Mouse (Mus musculus): ENCODE data around the gene Wdhd1. TPM values are rescaled to one million over a fixed set of nuclear protein-coding genes. Genes with fewer than 3 reads are reported as not detected.

The Wdhd1 gene
- polyA plus RNA-seq, 1 experiment from 2014 or later: 14.5 TPM

DNA sequence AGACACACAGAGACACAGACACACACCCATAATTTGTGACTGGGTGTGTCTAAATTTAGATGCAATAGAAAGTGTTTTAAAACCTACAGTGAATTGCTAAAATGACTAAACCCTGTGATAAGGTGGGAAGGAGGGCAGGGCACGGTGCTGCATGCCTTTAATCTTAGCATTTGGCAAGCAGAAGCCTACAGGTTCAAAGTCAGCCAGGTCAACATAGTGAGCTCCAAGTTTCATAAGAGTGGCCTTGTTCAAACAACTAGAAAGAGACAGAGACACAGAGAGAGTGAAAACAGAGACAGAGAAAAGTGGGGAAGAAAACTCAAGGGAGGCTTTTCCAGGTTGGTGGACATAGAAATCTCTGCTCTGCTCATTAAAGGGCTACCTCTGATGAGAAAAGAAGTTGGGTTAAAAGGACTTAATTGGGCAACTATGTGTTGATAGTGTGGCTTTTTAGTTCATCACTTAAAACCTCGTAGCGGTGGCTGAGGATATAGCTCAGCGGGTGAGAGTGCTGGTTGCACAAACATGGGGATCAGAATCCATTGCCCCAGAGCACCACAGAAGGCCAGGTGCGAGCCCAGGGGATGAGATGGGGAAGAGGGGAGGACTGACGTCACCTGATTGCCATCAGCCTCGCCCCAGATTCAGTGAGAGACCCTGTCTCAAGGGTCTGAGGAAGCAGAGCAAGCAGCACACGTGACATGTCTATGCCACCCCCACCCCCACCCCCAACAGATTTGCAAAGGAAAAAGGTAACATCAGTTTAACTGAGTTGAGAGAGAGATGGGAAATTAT, 56.2 kb downstream of the Wdhd1 start:
- Histone ChIP-seq H3K9me3 (replicated peaks; ENCODE audit: control insufficient read depth, low read length, poor library complexity, severe bottlenecking) (no peaks in the 10 kb centered on the region), H3K4me1 (ENCODE audit: control insufficient read depth, insufficient read depth, low read length) (no peaks in the 10 kb centered on the region), H3K36me3 (ENCODE audit: control insufficient read depth, insufficient read depth, low read length) (no peaks in the 10 kb centered on the region), H3K27me3 (ENCODE audit: control insufficient read depth, insufficient read depth, low read depth, low read length) (no peaks in the 10 kb centered on the region), H3K9ac (ENCODE audit: low read depth, low read length) (no peak overlapping the region), H3K4me2 (ENCODE audit: low read length) (no peak overlapping the region), H3K27ac (ENCODE audit: low read length) (no peak overlapping the region), H3K4me3 (ENCODE audit: low read depth, low read length) (no peak overlapping the region)
- ATAC-seq: no peak
- WGBS: 88% methylated on average over 8 of the region's 8 CpGs

DNA sequence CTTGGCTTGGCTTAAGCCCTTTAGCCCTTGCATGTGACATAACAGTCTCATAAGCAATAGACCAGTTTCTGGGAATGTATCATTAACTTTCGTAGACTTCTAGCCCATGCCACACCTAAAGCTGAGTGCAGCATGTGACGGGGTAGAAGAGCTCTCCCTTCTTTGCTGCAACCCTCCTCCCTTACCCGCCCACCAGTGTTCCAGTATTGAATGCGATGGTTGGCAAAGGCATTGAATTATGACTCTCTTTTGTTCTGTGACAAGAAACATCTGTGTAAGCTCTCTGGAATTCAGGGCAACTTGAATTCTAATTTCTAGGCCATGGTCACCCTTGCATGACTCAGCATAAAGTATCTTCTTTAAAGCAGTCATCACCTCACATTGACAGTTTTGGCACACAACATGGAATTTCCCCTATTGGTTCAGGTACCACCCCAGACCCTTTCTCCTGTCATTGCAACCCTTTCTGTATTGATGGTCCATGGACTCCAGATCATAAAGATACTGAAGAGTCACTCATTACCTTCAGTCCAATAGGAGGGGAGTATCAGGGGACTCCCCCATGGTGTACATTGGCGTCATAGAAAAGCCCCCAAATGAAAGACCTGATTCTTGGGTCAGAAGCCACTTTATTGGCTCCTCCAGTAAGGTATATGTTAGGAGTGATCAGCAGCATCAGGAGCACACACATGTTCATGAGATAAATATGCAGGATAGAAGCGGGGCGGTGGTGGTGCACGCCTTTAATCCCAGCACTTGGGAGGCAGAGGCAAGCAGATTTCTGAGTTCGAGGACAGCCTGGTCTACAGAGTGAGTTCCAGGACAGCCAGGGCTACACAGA, 57.7 kb downstream of the Wdhd1 start:
- Histone ChIP-seq H3K27ac (ENCODE audit: low read length) (no peak overlapping the region), H3K36me3 (ENCODE audit: control insufficient read depth, insufficient read depth, low read length) (no peaks in the 10 kb centered on the region), H3K9ac (ENCODE audit: low read depth, low read length) (no peak overlapping the region), H3K27me3 (ENCODE audit: control insufficient read depth, insufficient read depth, low read depth, low read length) (no peaks in the 10 kb centered on the region), H3K4me2 (ENCODE audit: low read length) (no peak overlapping the region), H3K9me3 (replicated peaks; ENCODE audit: control insufficient read depth, low read length, poor library complexity, severe bottlenecking) (no peaks in the 10 kb centered on the region), H3K4me3 (ENCODE audit: low read depth, low read length) (no peak overlapping the region), H3K4me1 (ENCODE audit: control insufficient read depth, insufficient read depth, low read length) (no peaks in the 10 kb centered on the region)
- 88% methylated on average over 9 of the region's 9 CpGs for WGBS
- ATAC-seq: no peak

DNA sequence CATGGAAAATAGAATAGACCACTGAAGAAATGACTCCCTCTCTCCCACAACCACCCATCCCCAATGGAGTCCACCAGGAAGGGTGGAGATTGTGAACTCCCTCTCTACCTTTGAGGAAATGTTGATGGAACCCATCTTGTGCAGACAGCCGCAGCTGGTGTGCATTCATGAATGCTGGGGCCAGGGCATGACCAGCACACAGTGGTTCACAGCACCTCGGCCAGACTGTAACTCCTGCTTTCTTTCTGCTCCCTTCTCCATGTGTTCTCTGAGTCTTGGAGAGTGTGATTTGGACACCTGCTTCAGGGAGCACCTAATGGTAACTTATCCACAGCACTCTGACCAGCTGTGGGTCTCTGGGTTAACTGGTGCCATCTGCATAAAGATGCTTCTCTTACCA, 60.1 kb downstream of the Wdhd1 start:
- H3K27me3 ChIP-seq (ENCODE audit: control insufficient read depth, insufficient read depth, low read depth, low read length): no peaks in the 10 kb centered on the region
- H3K4me2 ChIP-seq (ENCODE audit: low read length): no peak overlapping the region
- H3K4me1 ChIP-seq (ENCODE audit: control insufficient read depth, insufficient read depth, low read length): no peaks in the 10 kb centered on the region
- 91% methylated on average over 2 of the region's 2 CpGs for WGBS
- no peaks in the 10 kb centered on the region for H3K36me3 ChIP-seq (ENCODE audit: control insufficient read depth, insufficient read depth, low read length)
- H3K27ac ChIP-seq (ENCODE audit: low read length): no peak overlapping the region
- H3K9me3 ChIP-seq (replicated peaks; ENCODE audit: control insufficient read depth, low read length, poor library complexity, severe bottlenecking): no peaks in the 10 kb centered on the region
- H3K4me3 ChIP-seq (ENCODE audit: low read depth, low read length): no peak overlapping the region
- no peak overlapping the region for H3K9ac ChIP-seq (ENCODE audit: low read depth, low read length)
- no peak for ATAC-seq

GRCm38 (mm10) chr14:47214367-47214766, 62.3 kb downstream of the Wdhd1 start:
- Histone ChIP-seq H3K27me3 (ENCODE audit: control insufficient read depth, insufficient read depth, low read depth, low read length) (no peaks in the 10 kb centered on the region), H3K4me1 (ENCODE audit: control insufficient read depth, insufficient read depth, low read length) (no peaks in the 10 kb centered on the region), H3K27ac (ENCODE audit: low read length) (no peak overlapping the region), H3K4me3 (ENCODE audit: low read depth, low read length) (no peak overlapping the region), H3K36me3 (ENCODE audit: control insufficient read depth, insufficient read depth, low read length) (no peaks in the 10 kb centered on the region), H3K4me2 (ENCODE audit: low read length) (no peak overlapping the region), H3K9ac (ENCODE audit: low read depth, low read length) (no peak overlapping the region), H3K9me3 (replicated peaks; ENCODE audit: control insufficient read depth, low read length, poor library complexity, severe bottlenecking) (no peaks in the 10 kb centered on the region)
- ATAC-seq: no peak
- 88% methylated on average over 5 of the region's 5 CpGs for WGBS

DNA sequence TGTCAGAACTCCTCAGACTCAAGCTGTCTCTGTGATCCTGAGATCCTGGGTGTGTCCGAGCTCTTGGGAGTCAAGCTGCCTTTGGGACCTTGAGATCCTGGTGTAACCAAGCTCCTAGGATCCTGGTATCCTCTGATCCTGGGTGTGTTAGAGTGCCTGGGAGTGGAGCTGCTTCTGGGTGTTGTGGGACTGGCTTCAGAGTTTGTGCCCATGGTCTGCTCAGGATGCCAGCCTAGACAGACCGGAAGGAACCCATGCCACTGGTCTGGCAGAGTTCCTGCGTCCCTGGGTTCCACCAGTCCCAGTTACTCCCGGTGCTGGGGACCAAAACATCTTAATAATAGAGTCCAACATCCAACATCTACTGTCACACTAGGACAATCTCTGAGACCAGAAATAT, 63.4 kb downstream of the Wdhd1 start:
- ATAC-seq: no peak
- H3K9ac ChIP-seq (ENCODE audit: low read depth, low read length): no peak overlapping the region
- no peaks in the 10 kb centered on the region for H3K4me1 ChIP-seq (ENCODE audit: control insufficient read depth, insufficient read depth, low read length)
- H3K27me3 ChIP-seq (ENCODE audit: control insufficient read depth, insufficient read depth, low read depth, low read length): no peaks in the 10 kb centered on the region
- no peak overlapping the region for H3K27ac ChIP-seq (ENCODE audit: low read length)
- no peaks in the 10 kb centered on the region for H3K9me3 ChIP-seq (replicated peaks; ENCODE audit: control insufficient read depth, low read length, poor library complexity, severe bottlenecking)
- no peak overlapping the region for H3K4me3 ChIP-seq (ENCODE audit: low read depth, low read length)
- 89% methylated on average over 4 of the region's 4 CpGs for WGBS
- H3K4me2 ChIP-seq (ENCODE audit: low read length): no peak overlapping the region
- no peaks in the 10 kb centered on the region for H3K36me3 ChIP-seq (ENCODE audit: control insufficient read depth, insufficient read depth, low read length)

DNA sequence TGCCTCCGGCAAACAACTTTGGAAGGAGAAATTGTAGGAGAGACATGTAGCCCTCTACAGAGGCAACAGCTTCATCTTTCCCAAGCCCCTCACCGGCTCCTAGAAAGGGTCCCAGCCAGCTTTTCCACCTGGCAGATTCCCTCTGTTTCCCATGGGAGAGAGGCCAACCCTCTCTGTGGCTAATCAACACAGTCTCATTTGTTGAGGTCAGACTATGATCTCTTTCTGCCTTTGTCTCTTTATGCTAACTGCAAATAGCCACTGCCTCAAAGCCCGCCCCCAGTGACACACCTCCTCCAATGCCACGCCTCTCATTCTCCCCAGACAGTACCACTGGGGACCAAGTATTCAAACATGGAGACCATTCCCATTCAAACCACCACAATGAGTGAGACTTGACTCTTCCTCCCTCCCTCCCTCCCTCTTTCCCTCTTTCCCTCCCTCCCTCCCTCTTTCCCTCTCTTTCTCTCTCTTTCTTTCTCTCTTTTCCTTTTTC, 66.9 kb downstream of the Wdhd1 start:
- Histone ChIP-seq H3K27ac (ENCODE audit: low read length) (no peak overlapping the region), H3K9ac (ENCODE audit: low read depth, low read length) (no peak overlapping the region), H3K4me1 (ENCODE audit: control insufficient read depth, insufficient read depth, low read length) (no peaks in the 10 kb centered on the region), H3K27me3 (ENCODE audit: control insufficient read depth, insufficient read depth, low read depth, low read length) (no peaks in the 10 kb centered on the region), H3K36me3 (ENCODE audit: control insufficient read depth, insufficient read depth, low read length) (no peaks in the 10 kb centered on the region), H3K4me3 (ENCODE audit: low read depth, low read length) (no peak overlapping the region), H3K4me2 (ENCODE audit: low read length) (no peak overlapping the region), H3K9me3 (replicated peaks; ENCODE audit: control insufficient read depth, low read length, poor library complexity, severe bottlenecking) (no peaks in the 10 kb centered on the region)
- no peak for ATAC-seq
- WGBS: 77% methylated on average over 4 of the region's 4 CpGs

DNA sequence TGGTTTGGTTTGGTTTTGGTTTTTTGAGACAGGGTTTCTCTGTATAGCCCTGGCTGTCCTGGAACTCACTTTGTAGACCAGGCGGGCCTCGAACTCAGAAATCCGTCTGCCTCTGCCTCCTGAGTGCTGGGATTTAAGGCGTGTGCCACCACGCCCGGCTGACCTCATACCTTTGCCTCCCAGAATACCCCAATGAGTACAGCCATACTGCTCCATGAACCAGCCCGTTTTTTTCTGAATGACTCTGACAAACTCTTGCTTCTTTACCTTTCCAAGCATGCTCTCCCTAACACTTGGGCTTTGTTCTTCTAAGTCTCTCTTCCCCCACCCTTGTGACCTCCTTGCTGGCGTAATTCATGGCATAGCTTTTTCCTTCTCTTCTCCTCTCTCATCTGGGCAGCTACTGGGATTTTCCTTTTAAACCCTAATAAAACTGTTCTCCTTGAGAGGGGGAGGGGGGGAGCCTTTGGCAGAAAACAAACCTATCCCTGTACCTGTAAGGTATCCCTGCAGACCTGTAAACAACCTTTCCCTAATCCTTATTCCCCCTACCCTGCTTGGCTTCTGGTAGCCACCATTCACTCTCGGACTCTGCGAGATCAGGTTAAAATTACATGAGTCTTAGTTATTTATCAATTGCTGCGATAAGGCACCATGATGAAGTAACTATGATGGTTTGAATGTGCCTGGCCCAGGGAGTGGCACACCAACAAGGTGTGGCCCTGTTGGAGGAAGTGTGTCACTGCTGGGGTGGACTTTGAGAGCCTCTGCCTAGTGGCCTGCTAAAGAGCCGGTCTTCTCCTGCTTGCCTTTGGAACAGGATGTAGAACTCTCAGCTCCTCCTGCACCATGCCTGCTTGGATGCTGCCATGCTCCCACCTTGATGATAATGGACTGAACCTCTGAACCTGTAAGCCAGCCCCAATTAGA, 67.8 kb downstream of the Wdhd1 start:
- Histone ChIP-seq H3K27me3 (ENCODE audit: control insufficient read depth, insufficient read depth, low read depth, low read length) (no peaks in the 10 kb centered on the region), H3K4me1 (ENCODE audit: control insufficient read depth, insufficient read depth, low read length) (no peaks in the 10 kb centered on the region), H3K4me3 (ENCODE audit: low read depth, low read length) (no peak overlapping the region), H3K36me3 (ENCODE audit: control insufficient read depth, insufficient read depth, low read length) (no peaks in the 10 kb centered on the region), H3K9me3 (replicated peaks; ENCODE audit: control insufficient read depth, low read length, poor library complexity, severe bottlenecking) (no peaks in the 10 kb centered on the region), H3K9ac (ENCODE audit: low read depth, low read length) (no peak overlapping the region), H3K4me2 (ENCODE audit: low read length) (no peak overlapping the region), H3K27ac (ENCODE audit: low read length) (no peak overlapping the region)
- ATAC-seq: no peak
- WGBS: 92% methylated on average over 12 of the region's 12 CpGs

DNA sequence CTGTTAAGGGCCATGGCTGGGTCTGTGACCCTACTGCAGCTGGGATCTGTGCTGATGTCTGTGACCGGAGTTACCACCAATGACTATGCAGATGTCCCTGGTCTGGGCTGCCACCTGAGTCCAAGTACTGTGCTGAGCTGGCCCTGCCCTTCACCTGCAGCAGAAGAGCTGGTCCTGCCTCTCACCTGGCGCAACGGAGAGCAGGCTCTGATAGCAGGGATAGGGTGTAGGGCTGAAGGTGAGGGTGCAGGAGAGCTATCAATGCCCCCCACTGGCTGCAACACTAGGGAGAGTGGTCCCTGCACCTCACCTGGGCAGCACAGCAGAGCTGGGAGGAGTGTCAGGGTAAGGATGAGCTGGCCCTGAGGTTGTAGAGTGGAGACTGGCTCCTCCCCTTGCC, 70.1 kb downstream of the Wdhd1 start:
- 91% methylated on average over 3 of the region's 3 CpGs for WGBS
- H3K27ac ChIP-seq (ENCODE audit: low read length): no peak overlapping the region
- no peak overlapping the region for H3K4me2 ChIP-seq (ENCODE audit: low read length)
- no peaks in the 10 kb centered on the region for H3K36me3 ChIP-seq (ENCODE audit: control insufficient read depth, insufficient read depth, low read length)
- no peaks in the 10 kb centered on the region for H3K4me1 ChIP-seq (ENCODE audit: control insufficient read depth, insufficient read depth, low read length)
- no peaks in the 10 kb centered on the region for H3K27me3 ChIP-seq (ENCODE audit: control insufficient read depth, insufficient read depth, low read depth, low read length)
- H3K9me3 ChIP-seq (replicated peaks; ENCODE audit: control insufficient read depth, low read length, poor library complexity, severe bottlenecking): no peaks in the 10 kb centered on the region
- no peak for ATAC-seq
- no peak overlapping the region for H3K9ac ChIP-seq (ENCODE audit: low read depth, low read length)
- no peak overlapping the region for H3K4me3 ChIP-seq (ENCODE audit: low read depth, low read length)
